Mouse (Mus musculus): Measurements from ENCODE around the gene Rfxank. TPM values are rescaled to one million over a fixed set of nuclear protein-coding genes. Genes with fewer than 3 reads are reported as not detected.

The Rfxank gene
- total and polyA plus RNA-seq, 2 experiments = 13.6 to 27.8 TPM

DNA sequence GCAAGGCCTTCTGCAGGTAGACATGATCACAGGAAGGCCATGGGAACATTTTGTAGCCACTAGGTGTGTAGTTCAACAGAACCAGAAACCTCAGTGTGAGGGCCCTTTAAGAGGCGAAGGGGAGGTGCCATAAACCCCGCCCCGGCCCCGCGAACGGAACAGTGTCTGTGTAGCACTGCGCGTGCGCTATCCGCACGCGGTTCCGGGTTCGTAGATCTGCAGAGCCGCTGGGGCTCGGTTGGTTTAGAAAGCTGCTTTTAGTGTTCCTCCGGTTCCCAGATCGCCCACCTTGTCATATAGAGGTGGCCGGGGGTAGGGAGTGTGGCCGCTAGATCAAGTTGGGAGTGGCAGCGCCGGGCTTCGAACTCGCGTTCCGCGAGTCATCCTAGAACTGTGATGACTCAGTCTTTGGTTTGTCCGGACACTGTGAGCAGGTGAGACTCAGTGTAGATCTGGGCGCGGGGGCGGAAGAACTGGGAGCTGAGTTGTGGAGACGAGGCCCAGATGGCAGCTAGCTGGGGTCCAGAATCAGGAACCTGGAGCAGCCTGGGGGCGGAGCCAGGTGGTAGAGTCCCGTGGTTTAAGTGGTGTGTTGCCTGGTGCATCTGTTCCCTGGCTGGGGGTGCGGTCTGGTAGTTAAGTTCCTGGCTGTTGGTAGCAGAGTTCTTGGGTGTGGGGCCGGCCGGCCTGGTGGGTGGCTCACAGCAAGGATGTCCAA, 7.6 kb downstream of the Rfxank start, which contains the start of gene Nr2c2ap:
Gene Nr2c2ap (plus strand): TSS at position 168 of the 718 bp plus-strand sequence.
- Histone ChIP-seq H3K9ac (ENCODE audit: low read depth, low read length) (peak within 1 kb of the TSS; percentile 82), H3K79me2 (ENCODE audit: control insufficient read depth, insufficient read depth, low read length) (no peaks in the 10 kb centered on the region; the same call in 1 of the 2 replicates), H3K27me3 (ENCODE audit: control insufficient read depth, insufficient read depth, low read length) (no peaks in the 10 kb centered on the region), H3K36me3 (ENCODE audit: control insufficient read depth, insufficient read depth, low read length) (0 out of 2 replicates have a peak, but pooled peaks cover 3% of the 10 kb centered on the region), H3K27ac (replicated peaks; ENCODE audit: insufficient read depth, low read depth, low read length) (peak within 1 kb of the TSS; percentile 74), H3K4me1 (ENCODE audit: control insufficient read depth, insufficient read depth, low read length) (peaks cover 21% of the 10 kb centered on the region), H3K4me3 (ENCODE audit: insufficient read depth, low read depth, low read length) (peak within 1 kb of the TSS; percentile 78)
- TF ChIP-seq POLR2A (IDR thresholded peaks at IDR 0.05; ENCODE audit: extremely low read depth, insufficient read depth, low read length) (0 out of 2 replicates have a peak, but pooled peaks have one; percentile 47), CTCF (IDR thresholded peaks at IDR 0.05; ENCODE audit: low read depth, low read length) (no peak)
- 3% methylated on average over 37 of the region's 37 CpGs for WGBS
- DNase-seq (ENCODE audit: extremely low read depth, low read depth, low spot score) = peak; percentile 66

DNA sequence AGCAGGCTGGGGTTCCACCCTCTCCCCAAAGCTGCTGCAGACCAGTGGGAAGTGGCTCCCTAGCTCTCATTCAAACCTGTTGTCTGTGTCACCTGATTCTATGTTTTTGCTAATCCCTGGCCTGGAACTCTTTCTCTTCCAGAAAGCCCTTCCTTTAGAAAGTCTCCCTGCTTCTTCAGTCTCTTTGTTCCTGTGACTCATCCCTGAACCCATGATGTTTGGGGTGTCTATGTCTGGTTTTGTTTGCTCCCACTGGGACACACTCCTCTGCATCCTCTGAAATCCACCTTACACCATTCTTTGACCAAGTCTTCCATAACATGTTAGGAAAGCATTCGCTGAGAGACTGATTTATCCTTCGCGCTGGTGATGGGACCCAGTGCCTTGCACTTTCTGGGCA, 8.9 kb downstream of the Rfxank start:
- peak; percentile 12 for DNase-seq (ENCODE audit: extremely low read depth, low read depth, low spot score)
- no peak overlapping the region for H3K4me3 ChIP-seq (ENCODE audit: insufficient read depth, low read depth, low read length)
- WGBS = 89% methylated on average over 3 of the region's 3 CpGs
- H3K79me2 ChIP-seq (ENCODE audit: control insufficient read depth, insufficient read depth, low read length) = no peaks in the 10 kb centered on the region; the same call in 1 of the 2 replicates
- H3K36me3 ChIP-seq (ENCODE audit: control insufficient read depth, insufficient read depth, low read length) = 0 out of 2 replicates have a peak, but pooled peaks cover 3% of the 10 kb centered on the region
- peak overlapping the region; percentile 62 for H3K27ac ChIP-seq (replicated peaks; ENCODE audit: insufficient read depth, low read depth, low read length)
- TF ChIP-seq POLR2A (IDR thresholded peaks at IDR 0.05; ENCODE audit: extremely low read depth, insufficient read depth, low read length) (no peak), CTCF (IDR thresholded peaks at IDR 0.05; ENCODE audit: low read depth, low read length) (no peak)
- H3K27me3 ChIP-seq (ENCODE audit: control insufficient read depth, insufficient read depth, low read length) = no peaks in the 10 kb centered on the region
- no peak overlapping the region for H3K9ac ChIP-seq (ENCODE audit: low read depth, low read length)
- peaks cover 21% of the 10 kb centered on the region for H3K4me1 ChIP-seq (ENCODE audit: control insufficient read depth, insufficient read depth, low read length)

DNA sequence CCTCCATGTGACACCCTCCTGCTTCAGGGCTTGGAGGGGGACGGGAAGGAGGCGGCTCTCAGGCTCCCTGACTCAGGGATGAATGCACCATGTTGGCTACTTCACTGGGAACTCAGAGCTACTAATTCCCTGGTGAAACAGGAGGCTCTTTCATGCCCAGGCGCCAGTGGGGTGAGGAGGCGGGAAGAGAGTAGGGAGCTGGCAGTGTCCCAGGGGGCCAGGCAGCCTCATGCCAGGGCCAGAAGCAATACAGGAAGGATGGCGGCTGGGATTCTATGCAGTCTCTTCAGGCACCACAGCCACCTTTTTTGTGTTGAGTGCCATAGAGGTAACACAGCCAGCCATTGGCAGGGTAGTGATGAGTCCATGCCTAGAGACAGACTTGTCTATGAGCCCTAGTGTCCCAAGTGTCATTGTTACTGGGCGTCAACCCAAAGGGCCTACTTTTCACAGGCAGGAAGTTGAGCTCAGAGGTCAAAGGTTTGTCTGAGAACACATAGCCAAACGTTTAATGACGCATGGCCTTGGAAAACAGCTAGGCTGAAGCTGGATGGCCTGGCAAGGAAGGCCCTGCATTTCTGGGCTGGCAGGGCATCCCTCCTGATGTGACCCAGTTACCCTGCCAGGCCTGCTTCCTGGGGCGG, 9.5 kb downstream of the Rfxank start:
- TF ChIP-seq POLR2A (IDR thresholded peaks at IDR 0.05; ENCODE audit: extremely low read depth, insufficient read depth, low read length) = no peak
- no peaks in the 10 kb centered on the region; the same call in 1 of the 2 replicates for H3K79me2 ChIP-seq (ENCODE audit: control insufficient read depth, insufficient read depth, low read length)
- no peaks in the 10 kb centered on the region for H3K27me3 ChIP-seq (ENCODE audit: control insufficient read depth, insufficient read depth, low read length)
- DNase-seq (ENCODE audit: extremely low read depth, low read depth, low spot score) = peak; percentile 100
- H3K4me1 ChIP-seq (ENCODE audit: control insufficient read depth, insufficient read depth, low read length) = peaks cover 21% of the 10 kb centered on the region
- H3K27ac ChIP-seq (replicated peaks; ENCODE audit: insufficient read depth, low read depth, low read length) = peak overlapping the region; percentile 65
- H3K4me3 ChIP-seq (ENCODE audit: insufficient read depth, low read depth, low read length) = no peak overlapping the region
- 23% methylated on average over 9 of the region's 9 CpGs for WGBS
- no peak overlapping the region for H3K9ac ChIP-seq (ENCODE audit: low read depth, low read length)
- H3K36me3 ChIP-seq (ENCODE audit: control insufficient read depth, insufficient read depth, low read length) = no peaks in the 10 kb centered on the region

DNA sequence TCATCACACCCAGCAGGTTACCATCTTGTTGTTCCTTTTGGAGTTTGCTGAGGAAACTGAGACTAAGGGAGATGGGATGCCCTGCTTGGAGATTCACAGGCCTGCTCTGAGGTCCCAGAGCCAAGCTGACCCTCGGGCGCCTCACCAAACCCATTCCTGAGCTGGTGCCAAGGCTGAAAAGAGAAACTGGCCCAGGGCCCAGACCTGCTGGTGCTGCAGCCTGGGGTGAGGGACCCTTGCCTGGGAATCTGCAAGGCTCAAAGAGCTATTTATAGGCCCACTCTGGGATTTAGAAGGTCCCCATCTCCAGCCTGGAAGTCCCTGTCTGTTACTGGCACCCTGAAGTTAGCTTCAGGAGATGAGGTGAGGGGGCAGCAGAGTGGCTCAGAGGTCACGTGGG, 10.5 kb downstream of the Rfxank start:
- TF ChIP-seq POLR2A (IDR thresholded peaks at IDR 0.05; ENCODE audit: extremely low read depth, insufficient read depth, low read length) (no peak), CTCF (IDR thresholded peaks at IDR 0.05; ENCODE audit: low read depth, low read length) (no peak)
- no peak overlapping the region for H3K4me3 ChIP-seq (ENCODE audit: insufficient read depth, low read depth, low read length)
- no peaks in the 10 kb centered on the region; the same call in 1 of the 2 replicates for H3K79me2 ChIP-seq (ENCODE audit: control insufficient read depth, insufficient read depth, low read length)
- peak overlapping the region; percentile 56 for H3K27ac ChIP-seq (replicated peaks; ENCODE audit: insufficient read depth, low read depth, low read length)
- 35% methylated on average over 3 of the region's 3 CpGs for WGBS
- H3K4me1 ChIP-seq (ENCODE audit: control insufficient read depth, insufficient read depth, low read length) = peaks cover 21% of the 10 kb centered on the region
- H3K27me3 ChIP-seq (ENCODE audit: control insufficient read depth, insufficient read depth, low read length) = no peaks in the 10 kb centered on the region
- no peaks in the 10 kb centered on the region for H3K36me3 ChIP-seq (ENCODE audit: control insufficient read depth, insufficient read depth, low read length)
- DNase-seq (ENCODE audit: extremely low read depth, low read depth, low spot score) = peak; percentile 46
- H3K9ac ChIP-seq (ENCODE audit: low read depth, low read length) = no peak overlapping the region

DNA sequence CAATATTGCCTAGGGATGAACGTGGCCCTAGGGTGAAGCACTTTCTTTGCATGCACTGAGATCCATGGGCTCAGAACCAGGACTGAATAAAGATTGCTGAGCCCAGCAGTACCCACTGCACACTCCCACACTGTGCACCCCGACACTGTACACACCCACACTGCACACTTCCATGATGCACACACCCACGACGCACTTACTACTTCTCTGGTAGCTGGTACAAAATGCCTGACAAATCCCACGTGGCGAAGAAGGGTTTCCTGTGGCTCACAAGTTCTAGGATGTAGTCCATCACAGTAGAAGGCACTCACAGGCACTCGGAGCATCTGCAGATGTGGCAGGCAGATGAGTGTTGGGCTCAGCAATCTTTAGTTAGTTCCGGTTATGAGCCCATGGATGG, 14.0 kb downstream of the Rfxank start:
- Histone ChIP-seq H3K36me3 (ENCODE audit: control insufficient read depth, insufficient read depth, low read length) (no peaks in the 10 kb centered on the region), H3K79me2 (ENCODE audit: control insufficient read depth, insufficient read depth, low read length) (no peaks in the 10 kb centered on the region), H3K4me3 (ENCODE audit: insufficient read depth, low read depth, low read length) (no peak overlapping the region), H3K27ac (replicated peaks; ENCODE audit: insufficient read depth, low read depth, low read length) (no peak overlapping the region), H3K9ac (ENCODE audit: low read depth, low read length) (no peak overlapping the region), H3K4me1 (ENCODE audit: control insufficient read depth, insufficient read depth, low read length) (peaks cover 9% of the 10 kb centered on the region), H3K27me3 (ENCODE audit: control insufficient read depth, insufficient read depth, low read length) (peaks cover 6% of the 10 kb centered on the region; the same call in 1 of the 2 replicates)
- TF ChIP-seq POLR2A (IDR thresholded peaks at IDR 0.05; ENCODE audit: extremely low read depth, insufficient read depth, low read length) = no peak
- no peak for TF ChIP-seq CTCF (IDR thresholded peaks at IDR 0.05; ENCODE audit: low read depth, low read length)
- no peak for DNase-seq (ENCODE audit: extremely low read depth, low read depth, low spot score)
- 64% methylated on average over 8 of the region's 8 CpGs for WGBS
